Mouse (Mus musculus) ovary, postnatal 36 days (tissue): ENCODE results near the gene Inpp5a.
"Not testable (repeated sequence)": the region's sequence is repeated elsewhere in the genome, so short reads cannot be mapped to it uniquely, and the experiment has no call there.

Source experiments
- DNase-seq: peaks from one replicate; pipeline ENCODE4 v3.0.0; 2022; ENCODE audit warnings: low spot score, mixed read lengths

Gene Inpp5a

DNA sequence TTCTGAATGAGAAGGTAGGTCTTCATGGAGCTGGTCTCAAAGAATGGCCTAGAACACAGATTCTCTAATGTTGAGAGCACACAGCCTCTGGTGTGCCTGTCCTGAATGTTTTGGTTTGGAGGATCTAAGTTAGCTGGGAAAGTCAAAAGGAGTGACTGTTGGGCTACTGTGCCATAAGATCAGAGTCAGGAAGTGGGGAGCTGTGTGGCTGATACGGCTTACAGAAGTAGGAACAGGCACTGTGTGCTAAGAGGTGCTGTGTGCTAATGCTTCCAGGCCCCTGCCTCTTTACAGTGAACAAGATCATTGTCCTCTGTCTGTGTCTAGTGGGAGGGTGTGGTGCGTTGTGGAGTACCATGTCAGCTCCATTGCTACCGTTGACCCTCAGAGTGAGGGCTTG is 12.0 kb downstream of the Inpp5a start:
- DNase-seq, result no peak

DNA sequence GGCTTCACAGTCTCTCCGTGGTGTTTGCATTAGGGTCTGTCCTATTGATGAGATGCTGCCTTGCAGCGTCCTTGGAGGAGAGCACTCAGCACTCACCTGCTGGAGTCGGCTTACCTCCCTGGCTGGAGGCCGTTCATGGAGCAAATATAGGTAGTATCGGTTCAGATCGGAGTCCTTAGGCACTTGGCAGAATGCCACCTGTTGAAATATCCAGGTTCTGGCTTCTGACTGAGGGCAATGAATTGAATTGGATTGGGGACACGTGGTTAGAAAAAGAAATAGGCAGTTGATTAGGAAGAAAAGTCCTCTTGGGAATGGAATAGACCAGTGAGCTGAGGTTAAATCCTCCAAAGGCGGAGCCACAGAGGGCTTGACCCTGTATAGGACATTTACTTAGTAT is 12.9 kb downstream of the Inpp5a start:
- DNase-seq, result no peak

GRCm38 (mm10) chr7:139402721-139403120 is 13.8 kb downstream of the Inpp5a start:
- no peak for DNase-seq

GRCm38 (mm10) chr7:139406581-139406980 is 17.7 kb downstream of the Inpp5a start:
- no peak for DNase-seq

DNA sequence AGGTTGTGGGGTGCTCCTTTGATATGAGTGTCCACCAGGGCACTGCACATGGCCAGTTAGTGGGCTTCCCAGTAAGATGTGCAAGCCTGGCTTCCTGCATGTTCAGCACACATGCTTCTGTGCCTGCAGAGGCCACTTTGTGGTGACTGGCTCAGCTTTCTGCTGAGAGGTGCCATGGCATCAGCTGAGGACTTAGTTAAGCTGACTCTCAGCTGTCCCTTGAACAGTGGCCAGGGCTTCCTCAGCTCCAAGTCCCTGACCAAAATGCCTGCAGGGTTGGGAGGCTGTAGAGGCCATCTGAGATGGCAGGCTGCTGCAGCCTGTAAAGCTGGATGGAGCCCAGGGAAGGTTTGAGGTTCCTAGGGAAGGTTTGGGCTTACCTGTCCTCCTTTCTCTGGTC is 19.1 kb downstream of the Inpp5a start:
- no peak for DNase-seq

DNA sequence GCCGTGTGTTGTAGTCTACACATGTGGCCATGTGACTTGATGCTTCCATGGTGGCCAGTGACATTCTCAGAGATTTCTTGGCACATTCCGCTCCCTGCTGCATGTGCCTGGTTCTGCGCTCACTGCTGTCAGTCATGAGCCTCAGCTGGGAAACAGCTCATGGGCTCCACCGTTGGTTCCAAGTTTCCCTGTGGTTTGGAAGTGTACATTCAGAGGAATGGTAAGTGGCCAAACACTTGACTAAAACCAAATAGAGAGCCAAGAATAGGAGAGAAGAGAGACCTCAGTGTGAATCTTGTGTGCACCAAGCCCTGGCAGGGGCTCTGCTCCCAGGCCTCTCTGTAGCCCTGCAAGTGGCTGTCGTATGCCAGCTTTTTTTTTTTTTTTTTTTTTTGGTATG is 21.0 kb downstream of the Inpp5a start:
- no peak for DNase-seq

- DNase-seq, result no peak
These were observed 23.5 kb downstream of the Inpp5a start for GRCm38 (mm10) chr7:139412223-139412950.

- DNase-seq, result no peak
These were observed 24.5 kb downstream of the Inpp5a start for GRCm38 (mm10) chr7:139413400-139413799.

GRCm38 (mm10) chr7:139415616-139416225 is 26.8 kb downstream of the Inpp5a start:
- peak; percentile 3 for DNase-seq

DNA sequence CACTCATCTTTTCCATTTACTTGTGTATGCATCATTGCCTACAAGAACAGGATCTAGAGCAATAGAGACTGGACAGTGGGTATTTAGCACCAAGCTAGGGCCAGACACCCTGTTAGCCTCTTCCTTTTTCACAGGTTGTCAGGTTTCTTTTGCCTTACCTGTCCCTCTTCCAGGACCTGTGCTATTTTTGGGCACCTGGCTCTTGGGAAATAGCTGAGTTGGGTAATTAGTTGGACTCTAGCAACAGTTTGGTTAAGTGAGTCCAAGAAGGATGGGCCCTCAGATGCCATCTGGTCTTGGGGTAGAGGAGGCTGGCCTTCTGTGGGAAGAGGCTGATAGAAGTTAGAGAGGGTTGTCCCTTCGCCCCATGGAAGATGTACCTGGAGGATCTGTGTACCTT is 29.5 kb downstream of the Inpp5a start:
- no peak for DNase-seq

- no peak for DNase-seq
These were observed 33.9 kb downstream of the Inpp5a start for GRCm38 (mm10) chr7:139422827-139423226.

DNA sequence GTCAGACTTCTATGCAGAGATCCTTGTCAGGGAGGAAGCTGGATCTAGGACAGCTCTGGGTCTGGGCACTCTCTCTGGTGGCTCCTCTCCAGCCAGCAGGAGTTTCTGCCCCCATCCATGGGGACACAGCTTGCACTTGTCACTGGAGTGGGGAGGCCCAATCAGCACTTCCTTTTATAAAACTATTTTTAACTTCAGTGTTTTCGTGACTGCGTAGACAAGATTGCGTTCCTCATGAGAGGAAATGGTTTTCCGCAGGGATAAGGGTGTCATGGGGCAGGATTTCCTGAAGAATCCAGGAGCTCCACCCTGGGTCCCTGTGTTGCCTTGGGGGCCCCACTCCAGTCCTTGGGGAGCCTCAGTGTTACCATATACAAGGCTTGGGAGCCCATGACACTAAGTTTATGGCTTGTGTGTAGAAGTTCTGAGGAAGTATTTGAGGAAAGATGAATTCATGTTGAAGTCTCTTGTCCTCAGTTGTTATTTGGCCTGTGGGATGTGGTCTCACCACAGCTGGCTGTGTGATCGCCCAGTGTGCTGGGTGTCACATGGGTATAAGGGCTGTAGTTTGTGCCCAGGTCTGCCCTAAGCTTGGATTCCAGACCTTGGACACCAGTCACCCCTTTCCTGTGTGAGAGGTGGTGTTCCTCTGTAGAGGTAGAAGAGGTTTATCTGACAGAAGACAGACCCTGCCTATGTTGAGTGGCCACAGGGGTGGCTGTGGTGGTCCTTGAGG is 45.4 kb downstream of the Inpp5a start:
- no peak for DNase-seq

- DNase-seq, result not testable (repeated sequence)
These were observed 46.0 kb downstream of the Inpp5a start for GRCm38 (mm10) chr7:139434931-139435330.

GRCm38 (mm10) chr7:139435749-139436148 is 46.8 kb downstream of the Inpp5a start:
- DNase-seq, result no peak

DNA sequence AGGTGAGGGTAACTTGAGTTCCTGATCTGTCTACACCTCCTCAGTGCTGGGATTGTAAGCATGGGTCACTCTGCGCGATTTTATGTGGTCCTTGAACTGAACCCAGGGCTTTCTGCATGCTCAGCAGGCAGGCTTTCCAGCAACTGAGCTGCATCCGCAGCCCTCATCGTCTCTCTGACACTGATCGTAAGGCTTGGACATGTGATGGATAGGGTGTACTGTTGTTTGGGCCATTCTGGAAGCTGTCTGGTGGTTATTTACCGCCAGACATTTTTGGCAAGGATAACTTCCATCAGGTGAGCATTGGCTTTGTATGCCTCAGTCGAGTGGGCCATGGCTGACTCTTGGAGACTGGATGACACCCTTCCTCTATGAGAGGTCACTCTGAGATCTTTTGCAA is 48.0 kb downstream of the Inpp5a start:
- no peak for DNase-seq

DNA sequence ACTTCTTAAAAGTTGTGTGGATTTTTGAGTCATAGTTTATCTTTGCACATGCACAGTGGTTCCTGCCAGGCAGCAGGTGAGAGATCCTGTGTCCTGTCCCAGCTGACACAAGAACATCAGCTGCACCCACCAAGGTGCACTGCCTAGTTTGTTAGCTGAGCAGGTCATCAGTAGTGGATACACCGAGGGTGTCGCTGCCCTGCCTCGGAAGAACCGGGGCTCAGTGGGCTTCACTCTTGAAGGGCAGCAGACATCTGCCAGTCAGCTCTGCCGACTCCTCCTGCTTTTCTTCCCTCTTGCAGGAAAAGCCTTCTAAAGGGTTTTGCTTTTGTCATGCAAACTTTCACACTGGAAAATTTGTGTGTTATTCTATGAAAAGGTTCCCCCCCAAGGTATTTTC is 48.6 kb downstream of the Inpp5a start:
- no peak for DNase-seq

DNA sequence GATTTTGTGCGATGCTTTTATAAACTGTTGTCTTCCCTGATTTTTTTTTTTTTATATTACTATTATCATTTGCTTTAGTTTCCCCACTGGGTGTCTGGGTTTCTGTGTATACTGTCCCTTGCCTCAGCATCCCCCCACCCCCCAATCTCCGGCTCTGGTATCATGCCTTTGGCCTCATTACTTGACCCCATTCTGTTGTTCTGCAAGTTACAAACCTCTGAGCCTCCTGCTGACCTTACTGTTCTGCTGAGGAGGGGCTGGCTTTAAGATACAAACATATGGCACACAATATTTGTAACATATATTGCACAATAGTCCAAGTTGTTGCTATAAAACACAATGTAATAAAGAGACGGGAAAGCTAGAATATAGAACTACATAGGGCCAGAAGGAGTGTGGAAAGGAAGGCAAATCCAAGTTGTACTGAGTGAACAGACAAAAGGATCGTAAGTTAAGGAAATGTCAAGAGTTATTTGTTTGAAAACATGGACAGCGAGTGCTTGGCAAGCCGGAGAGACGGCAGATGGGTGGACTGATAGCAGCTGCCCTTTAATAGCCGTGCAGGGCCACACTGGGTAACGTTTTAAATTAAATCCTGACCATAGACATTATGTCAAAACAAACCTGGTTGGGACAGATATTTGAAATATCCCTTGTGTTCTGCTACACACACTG is 49.2 kb downstream of the Inpp5a start:
- no peak for DNase-seq

GRCm38 (mm10) chr7:139438601-139438945 is 49.7 kb downstream of the Inpp5a start:
- DNase-seq, result no peak

DNA sequence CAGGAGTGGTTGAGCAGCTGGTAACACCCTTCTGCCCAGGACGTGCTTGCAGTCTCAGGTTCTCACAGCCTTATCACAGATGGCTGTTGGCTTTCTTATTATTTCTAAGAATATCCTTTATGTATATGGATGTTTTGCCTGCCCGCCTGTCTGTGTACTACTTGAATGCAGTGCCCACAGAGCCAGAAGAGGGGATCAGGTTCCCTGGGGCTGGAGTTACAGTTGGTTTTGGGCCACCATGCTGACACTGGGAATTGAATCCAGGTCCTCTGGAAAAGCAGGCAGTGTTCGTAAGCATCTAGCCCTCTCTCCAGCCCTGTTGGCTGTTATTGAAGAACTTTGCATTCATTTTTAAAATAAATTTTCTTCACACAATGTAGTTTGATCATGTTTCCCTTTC is 50.1 kb downstream of the Inpp5a start:
- no peak for DNase-seq

DNA sequence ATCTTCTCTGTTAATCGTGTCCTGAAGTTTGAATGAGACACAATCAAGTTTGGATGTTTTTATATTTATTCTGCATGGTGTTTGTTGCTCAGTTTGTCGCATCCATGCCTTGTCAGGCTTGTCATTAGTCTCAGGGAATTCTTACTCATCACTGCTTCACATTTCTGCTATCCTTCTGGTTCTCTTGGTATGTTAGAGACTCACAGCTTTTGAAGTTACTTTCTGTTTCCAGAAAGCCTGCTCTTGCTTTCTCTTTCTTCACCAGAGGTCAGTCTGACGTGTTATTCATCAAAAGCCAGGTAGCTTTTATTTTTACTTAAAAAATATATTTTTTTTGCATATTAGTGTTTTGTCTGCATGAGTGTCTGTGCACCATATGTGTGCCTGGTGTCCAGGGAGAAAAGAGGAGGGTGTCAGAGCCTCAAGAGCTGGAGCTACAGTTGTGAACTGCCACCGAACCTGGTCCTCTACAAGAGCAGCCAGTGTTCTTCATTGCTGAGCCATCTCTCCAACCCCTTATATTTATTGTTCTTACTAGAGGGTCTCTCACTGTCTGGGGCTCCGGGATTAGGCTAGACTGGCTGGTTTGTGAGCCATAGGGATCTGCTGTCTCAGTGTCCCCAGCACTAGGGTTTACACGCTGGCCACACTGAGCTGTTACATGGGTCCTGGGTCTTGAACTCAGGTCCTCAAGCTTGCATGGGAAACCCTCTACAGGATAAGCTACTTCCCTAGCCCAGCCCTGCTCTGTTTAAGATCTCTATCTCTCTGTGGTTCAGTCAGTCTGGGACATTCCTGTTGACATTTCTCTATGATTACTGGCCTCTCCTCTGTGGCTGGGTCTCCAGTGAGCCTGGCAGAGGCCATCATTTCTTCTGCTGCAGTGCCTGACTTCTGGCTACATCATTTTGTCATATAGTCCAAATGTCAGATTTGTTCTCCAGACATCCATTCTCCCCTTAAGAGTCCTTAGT is 51.3 kb downstream of the Inpp5a start:
- DNase-seq, result no peak

- no peak for DNase-seq
These were observed 52.1 kb downstream of the Inpp5a start for GRCm38 (mm10) chr7:139441022-139441421.
